Mouse (Mus musculus) forebrain, embryonic 16.5 days (tissue): ENCODE data around the gene Igf2bp2. TPM values are rescaled to one million over a fixed set of nuclear protein-coding genes. Genes with fewer than 3 reads are reported as not detected.

Experiments
- ATAC-seq: fragments of 200-750 bp; cut with Nextera tagmentation; 2 replicates; pipeline ENCODE4 v1.8.0; 2017; ENCODE audit warnings: mild to moderate bottlenecking, moderate library complexity
- H3K27ac ChIP-seq: fragments of 300-500 bp; sonication (generic); 2 replicates; pipeline ENCODE4 v1.5.1; 2014; ENCODE audit warnings: low read length, control low read depth
- H3K27me3 ChIP-seq: fragments of 300-500 bp; sonication (generic); replicated peaks from 2 replicates; pipeline ENCODE4 v1.6.1; 2014; ENCODE audit warnings: low read length; ENCODE audit not compliant: control insufficient read depth, insufficient read depth
- H3K36me3 ChIP-seq: fragments of 300-500 bp; sonication (generic); 2 replicates; pipeline ENCODE4 v1.6.1; 2014; ENCODE audit not compliant: control insufficient read depth, insufficient read depth
- H3K4me1 ChIP-seq: fragments of 300-500 bp; sonication (generic); replicated peaks from 2 replicates; pipeline ENCODE4 v1.6.1; 2014; ENCODE audit warnings: low read length; ENCODE audit not compliant: control insufficient read depth, insufficient read depth
- H3K4me2 ChIP-seq: fragments of 300-500 bp; sonication (generic); 2 replicates; pipeline ENCODE4 v1.6.1; 2014; ENCODE audit warnings: mild to moderate bottlenecking, low read length, control low read depth
- H3K4me3 ChIP-seq: fragments of 300-500 bp; sonication (generic); replicated peaks from 2 replicates; pipeline ENCODE4 v1.5.1; 2014; ENCODE audit warnings: mild to moderate bottlenecking, low read length, control low read depth
- H3K9ac ChIP-seq: fragments of 300-500 bp; sonication (generic); replicated peaks from 2 replicates; pipeline ENCODE4 v1.6.1; 2014; ENCODE audit warnings: low read depth, low read length, control low read depth
- H3K9me3 ChIP-seq: fragments of 300-500 bp; sonication (generic); 2 replicates; pipeline ENCODE4 v1.6.1; 2016; ENCODE audit warnings: low read length; ENCODE audit not compliant: control insufficient read depth
- WGBS: fragments of 180-500 bp; shearing (Covaris S2); extraction: QIAGEN DNeasy Blood & Tissue Kit; methylation state at CpG from one replicate; pipeline ENCODE4 v1.1.7; 2014; 5-methylcytosine and 5-hydroxymethylcytosine counted together
- polyA plus RNA-seq: library from polyadenylated mRNA; unstranded; fragments of >200 nt; fragmentation: Nextera tagmentation; extraction: Ambion mirVana; gene quantifications from 2 replicates; pipeline ENCODE4 v1.2.1, GENCODE M21; 2015

The Igf2bp2 gene
- polyA plus RNA-seq, 1 experiment from 2014 or later, result 23.2 TPM

DNA sequence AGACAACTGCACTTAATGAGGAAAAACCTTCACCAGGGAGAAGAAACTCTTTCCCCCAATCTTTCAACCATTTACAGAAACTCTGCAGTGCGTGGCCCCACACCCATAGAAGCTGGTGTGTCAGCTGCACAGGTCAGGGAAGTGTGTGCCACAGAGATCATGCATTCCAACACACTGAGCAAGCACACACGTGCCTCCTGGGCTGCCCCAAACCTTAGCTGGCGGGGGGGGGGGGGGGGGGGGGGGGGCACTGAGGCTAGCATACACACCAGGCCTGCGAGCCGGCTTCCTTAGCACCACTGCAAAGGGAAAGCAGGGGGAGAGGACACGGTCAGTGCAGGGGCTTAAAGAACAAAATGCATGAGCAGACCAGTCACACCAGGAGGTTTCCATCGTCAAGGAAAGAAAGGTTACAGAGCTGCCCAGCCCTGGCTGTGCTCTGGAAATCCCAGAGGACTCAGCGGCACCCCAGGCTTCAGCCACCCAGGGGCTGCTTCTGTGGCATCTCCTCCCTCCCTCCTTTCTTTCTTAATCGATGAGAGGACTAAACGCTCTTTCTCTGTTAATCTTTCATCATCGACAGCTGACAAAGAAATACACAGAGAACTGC, 11.3 kb downstream of the Igf2bp2 start:
- peak; percentile 55; the same call in 1 of the 2 replicates for ATAC-seq
- H3K27ac ChIP-seq, result no peak overlapping the region

DNA sequence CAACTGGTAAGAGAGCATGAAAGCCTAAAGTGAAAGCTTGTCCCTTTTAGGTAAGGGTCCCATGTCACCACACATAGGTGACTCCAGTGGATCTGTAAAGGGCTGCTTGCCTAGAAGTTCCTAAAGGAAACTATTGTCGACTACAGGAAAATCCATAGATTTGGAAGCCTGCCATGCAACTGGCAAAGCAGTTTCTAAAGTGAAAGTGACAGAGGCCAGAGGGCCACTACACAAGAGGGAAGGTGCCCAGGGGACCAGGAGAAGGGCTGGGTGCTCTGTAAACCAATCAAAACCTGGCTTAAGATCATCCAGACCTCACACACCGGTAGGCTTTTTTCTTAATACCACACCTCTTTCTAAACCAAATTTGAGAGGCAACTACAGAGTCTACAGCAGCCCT, 12.7 kb downstream of the Igf2bp2 start:
- no peaks in the 10 kb centered on the region for H3K27me3 ChIP-seq
- no peak overlapping the region for H3K4me3 ChIP-seq
- ATAC-seq, result no peak
- H3K27ac ChIP-seq, result no peak overlapping the region
- no peaks in the 10 kb centered on the region for H3K9me3 ChIP-seq
- H3K4me1 ChIP-seq, result peaks cover 4% of the 10 kb centered on the region
- H3K4me2 ChIP-seq, result no peak overlapping the region
- WGBS, result 22% methylated on average over 2 of the region's 2 CpGs
- H3K9ac ChIP-seq, result no peak overlapping the region
- H3K36me3 ChIP-seq, result no peaks in the 10 kb centered on the region

More for the DNA sequence above, 11.3 kb downstream of the Igf2bp2 start:
- H3K9me3 ChIP-seq, result no peaks in the 10 kb centered on the region
- no peak overlapping the region for H3K4me2 ChIP-seq
- peaks cover 4% of the 10 kb centered on the region for H3K4me1 ChIP-seq
- H3K4me3 ChIP-seq, result no peak overlapping the region
- WGBS, result 14% methylated on average over 8 of the region's 11 CpGs
- H3K27me3 ChIP-seq, result no peaks in the 10 kb centered on the region
- no peaks in the 10 kb centered on the region for H3K36me3 ChIP-seq
- no peak overlapping the region for H3K9ac ChIP-seq

DNA sequence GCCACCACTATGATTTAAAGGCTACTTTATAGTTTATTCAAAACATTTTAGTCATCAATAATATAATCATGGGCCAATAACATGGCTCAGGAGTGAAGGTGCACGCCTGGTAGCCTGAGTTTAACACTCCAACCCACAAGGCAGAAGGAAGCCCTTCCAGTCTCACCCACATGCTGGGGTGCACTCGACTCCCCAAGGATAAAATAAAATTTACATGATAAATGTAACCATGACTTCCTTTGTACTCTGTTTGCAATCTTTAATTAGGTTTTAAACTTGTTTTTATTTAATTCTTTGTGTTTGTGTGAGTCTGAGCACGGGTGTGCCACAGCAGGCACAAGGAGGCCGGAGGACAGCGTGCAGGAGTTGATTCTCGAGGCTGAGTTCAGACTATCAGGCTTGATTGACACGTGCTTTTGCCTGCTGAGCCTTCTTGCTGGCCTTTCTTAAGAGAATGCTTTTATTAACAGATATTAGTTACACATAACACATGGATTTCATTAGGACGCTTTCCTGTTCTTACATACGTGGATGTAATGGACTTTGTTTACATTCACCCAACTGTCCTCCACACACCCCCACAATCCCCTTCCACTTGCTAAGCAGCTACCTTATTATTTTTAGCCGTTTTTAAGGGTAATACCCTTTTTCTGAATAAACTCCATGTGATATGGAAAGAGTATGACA, 13.3 kb downstream of the Igf2bp2 start:
- ATAC-seq, result no peak
- no peak overlapping the region for H3K4me3 ChIP-seq
- 23% methylated on average over 10 of the region's 10 CpGs for WGBS
- H3K27me3 ChIP-seq, result no peaks in the 10 kb centered on the region
- no peak overlapping the region for H3K27ac ChIP-seq
- no peaks in the 10 kb centered on the region for H3K36me3 ChIP-seq
- H3K9me3 ChIP-seq, result no peaks in the 10 kb centered on the region
- H3K9ac ChIP-seq, result no peak overlapping the region
- peaks cover 4% of the 10 kb centered on the region for H3K4me1 ChIP-seq
- H3K4me2 ChIP-seq, result no peak overlapping the region

DNA sequence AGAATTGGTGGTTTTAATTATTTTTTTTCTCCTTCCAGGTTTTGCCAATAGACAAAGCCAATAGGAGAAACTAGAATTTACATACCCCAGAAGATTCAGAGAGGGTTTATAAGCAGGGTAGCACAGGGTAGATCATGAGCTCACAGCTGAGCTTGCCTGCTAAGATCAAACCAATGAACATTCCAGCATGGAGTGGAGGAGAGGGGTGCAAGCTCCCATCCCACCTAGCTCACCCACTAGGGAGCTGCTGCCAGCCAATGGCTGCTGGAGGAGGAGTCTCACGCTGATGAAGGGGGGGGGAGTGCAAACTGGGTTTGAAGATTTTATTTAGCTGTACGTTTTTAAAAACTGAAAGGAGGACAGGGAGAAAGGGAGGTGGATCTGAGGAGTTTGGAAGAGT, 14.0 kb downstream of the Igf2bp2 start:
- ATAC-seq, result no peak
- 24% methylated on average over 2 of the region's 2 CpGs for WGBS
- Histone ChIP-seq H3K9me3 (no peaks in the 10 kb centered on the region), H3K27me3 (no peaks in the 10 kb centered on the region), H3K4me2 (no peak overlapping the region), H3K27ac (no peak overlapping the region), H3K4me3 (no peak overlapping the region), H3K4me1 (peaks cover 4% of the 10 kb centered on the region), H3K36me3 (no peaks in the 10 kb centered on the region), H3K9ac (no peak overlapping the region)

DNA sequence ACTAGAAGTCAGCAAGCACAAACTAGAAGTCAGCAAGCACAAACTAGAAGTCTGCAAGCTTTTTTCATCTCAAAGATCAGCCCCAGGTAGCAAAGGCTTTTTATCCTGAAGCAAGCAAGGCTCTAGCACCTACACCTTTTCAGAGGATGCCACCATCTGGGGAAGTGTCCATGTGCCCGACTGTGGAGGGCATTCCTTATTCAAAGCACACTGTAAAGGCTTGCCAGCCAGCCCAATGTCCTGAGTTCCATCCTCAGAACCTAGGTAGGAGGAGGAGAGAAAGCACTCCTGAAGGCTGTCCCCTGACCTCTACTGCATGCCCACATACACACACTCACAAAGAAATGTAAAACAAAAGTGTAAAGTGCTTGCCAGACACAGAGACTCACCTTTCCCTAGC, 16.0 kb downstream of the Igf2bp2 start:
- Histone ChIP-seq H3K27ac (no peak overlapping the region), H3K9ac (no peak overlapping the region), H3K4me2 (no peak overlapping the region), H3K4me3 (no peak overlapping the region), H3K27me3 (no peaks in the 10 kb centered on the region), H3K9me3 (no peaks in the 10 kb centered on the region), H3K36me3 (no peaks in the 10 kb centered on the region), H3K4me1 (peaks cover 2% of the 10 kb centered on the region)
- WGBS, result 72% methylated on average over 1 of the region's 1 CpGs
- no peak for ATAC-seq

DNA sequence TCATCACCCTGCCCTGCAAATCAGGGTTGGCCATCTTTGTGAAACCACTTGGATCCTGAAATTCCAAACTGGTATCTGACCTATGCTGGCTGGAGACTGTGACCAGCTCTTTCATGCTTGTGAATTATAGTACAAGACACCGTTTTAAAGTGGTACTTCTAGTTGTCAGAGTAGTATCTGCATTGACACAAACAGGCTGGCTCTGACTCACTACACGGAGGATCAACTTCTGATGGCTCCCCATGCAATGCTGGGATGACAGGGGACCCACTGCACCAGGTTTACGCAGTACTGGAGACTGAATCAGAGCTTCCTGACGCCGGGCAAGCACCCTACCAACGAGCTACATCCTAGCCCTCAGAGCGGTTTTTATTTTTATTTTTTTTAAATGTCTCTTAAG, 17.0 kb downstream of the Igf2bp2 start:
- ATAC-seq, result no peak
- WGBS, result 92% methylated on average over 7 of the region's 7 CpGs
- Histone ChIP-seq H3K4me3 (no peak overlapping the region), H3K27ac (no peak overlapping the region), H3K9me3 (no peaks in the 10 kb centered on the region), H3K36me3 (no peaks in the 10 kb centered on the region), H3K4me2 (no peak overlapping the region), H3K27me3 (no peaks in the 10 kb centered on the region), H3K4me1 (no peaks in the 10 kb centered on the region; the same call in none of the 2 replicates), H3K9ac (no peak overlapping the region)

DNA sequence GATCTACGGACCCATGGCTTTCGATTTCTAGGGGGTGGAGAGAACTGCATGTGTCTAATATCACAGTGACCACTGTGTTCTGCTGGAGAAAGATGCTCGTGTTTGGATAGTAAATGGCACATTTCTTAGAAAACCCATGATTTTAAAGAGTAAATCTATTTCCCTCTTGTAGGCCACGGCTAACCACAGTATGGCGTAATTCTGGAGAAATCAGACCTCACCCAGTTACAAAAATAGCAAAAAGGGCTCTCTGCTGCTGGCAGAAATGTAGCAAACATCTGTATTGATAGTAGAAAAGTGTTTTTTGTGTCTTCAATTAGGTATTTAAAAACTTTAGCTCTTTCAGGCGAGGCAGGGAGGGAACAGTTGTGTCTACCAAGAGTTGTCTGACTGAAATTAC, 18.6 kb downstream of the Igf2bp2 start:
- ATAC-seq, result no peak
- H3K27me3 ChIP-seq, result no peaks in the 10 kb centered on the region
- H3K4me1 ChIP-seq, result no peaks in the 10 kb centered on the region
- 94% methylated on average over 6 of the region's 6 CpGs for WGBS
- no peak overlapping the region for H3K4me2 ChIP-seq
- no peak overlapping the region for H3K27ac ChIP-seq
- H3K4me3 ChIP-seq, result no peak overlapping the region
- H3K36me3 ChIP-seq, result no peaks in the 10 kb centered on the region
- no peak overlapping the region for H3K9ac ChIP-seq
- H3K9me3 ChIP-seq, result no peaks in the 10 kb centered on the region

DNA sequence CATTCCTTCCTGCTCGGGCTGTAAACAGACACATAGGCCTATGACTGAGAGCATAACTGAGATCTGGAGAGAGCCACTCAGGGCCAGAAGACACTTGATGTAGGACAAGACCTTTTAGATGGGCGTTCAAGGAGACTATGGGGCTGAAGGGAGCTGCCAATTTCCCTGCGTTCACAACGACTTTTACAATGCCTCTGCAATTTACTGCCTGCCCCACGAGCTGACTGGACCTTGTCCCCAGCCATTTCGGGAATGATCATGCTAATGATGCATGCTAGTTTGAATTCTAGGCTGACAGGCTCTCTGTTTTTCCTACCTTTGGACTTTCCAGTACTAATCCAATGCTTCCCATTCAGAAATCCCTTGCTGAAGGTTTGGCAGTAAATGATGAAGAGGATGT, 22.2 kb downstream of the Igf2bp2 start:
- Histone ChIP-seq H3K27me3 (no peaks in the 10 kb centered on the region), H3K4me2 (no peak overlapping the region), H3K4me1 (no peaks in the 10 kb centered on the region), H3K36me3 (no peaks in the 10 kb centered on the region), H3K4me3 (no peak overlapping the region), H3K9ac (no peak overlapping the region), H3K9me3 (no peaks in the 10 kb centered on the region), H3K27ac (no peak overlapping the region)
- ATAC-seq, result no peak
- 54% methylated on average over 6 of the region's 6 CpGs for WGBS

DNA sequence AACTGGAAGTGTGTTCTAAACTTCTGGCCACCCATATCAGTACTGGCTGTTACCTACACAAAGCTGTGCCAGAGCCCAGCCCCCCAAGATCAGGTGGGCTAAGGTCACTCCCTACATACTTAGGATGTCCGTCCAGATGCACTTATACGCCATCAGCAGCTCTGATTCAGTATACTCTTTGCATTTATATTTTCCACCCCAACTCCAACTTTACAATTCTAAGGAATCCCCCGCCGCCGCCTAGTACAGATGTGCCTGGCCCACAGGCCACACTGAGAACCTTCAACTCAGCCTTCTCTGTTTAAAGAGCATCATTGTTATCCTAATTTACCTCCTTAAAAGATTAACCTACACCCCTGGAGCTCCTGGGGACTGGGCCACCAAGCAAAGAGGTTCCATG, 23.3 kb downstream of the Igf2bp2 start:
- no peak for ATAC-seq
- WGBS, result 77% methylated on average over 5 of the region's 5 CpGs
- no peak overlapping the region for H3K9ac ChIP-seq
- H3K4me1 ChIP-seq, result no peaks in the 10 kb centered on the region
- no peaks in the 10 kb centered on the region for H3K36me3 ChIP-seq
- H3K27me3 ChIP-seq, result no peaks in the 10 kb centered on the region
- H3K27ac ChIP-seq, result no peak overlapping the region
- no peak overlapping the region for H3K4me2 ChIP-seq
- no peaks in the 10 kb centered on the region for H3K9me3 ChIP-seq
- no peak overlapping the region for H3K4me3 ChIP-seq
